Mouse (Mus musculus): Measurements from ENCODE around the gene Atrx. TPM values are rescaled to one million over a fixed set of nuclear protein-coding genes. Genes with fewer than 3 reads are reported as not detected.
A peak's percentile ranks its signal among the peaks of the same experiment; 100 is the strongest.

Atrx gene
- polyA plus RNA-seq, 1 experiment from 2014 or later, result 136 TPM

GRCm38 (mm10) chrX:105767932-105768331, 161.3 kb downstream of the Atrx start:
- 55% methylated on average over 3 of the region's 3 CpGs for WGBS
- H3K4me3 ChIP-seq, result no peak overlapping the region
- no peak overlapping the region for H3K9ac ChIP-seq
- peaks cover 21% of the 10 kb centered on the region for H3K4me1 ChIP-seq (replicated peaks)
- ATAC-seq (ENCODE audit: insufficient number of reproducible peaks, low FRiP score), result no peak
- H3K9me3 ChIP-seq (replicated peaks), result no peaks in the 10 kb centered on the region; the same call in 1 of the 2 replicates
- H3K27me3 ChIP-seq (replicated peaks), result peaks cover 37% of the 10 kb centered on the region
- no peak overlapping the region for H3K27ac ChIP-seq (ENCODE audit: poor library complexity, severe bottlenecking)
- no peak overlapping the region for H3K4me2 ChIP-seq
- H3K36me3 ChIP-seq, result no peaks in the 10 kb centered on the region

GRCm38 (mm10) chrX:105767177-105767764, 161.9 kb downstream of the Atrx start:
- peaks cover 44% of the 10 kb centered on the region for H3K27me3 ChIP-seq (replicated peaks)
- H3K4me1 ChIP-seq (replicated peaks), result peaks cover 21% of the 10 kb centered on the region
- no peak overlapping the region for H3K9ac ChIP-seq
- WGBS, result 29% methylated on average over 9 of the region's 9 CpGs
- no peak overlapping the region for H3K27ac ChIP-seq (ENCODE audit: poor library complexity, severe bottlenecking)
- no peak for ATAC-seq (ENCODE audit: insufficient number of reproducible peaks, low FRiP score)
- H3K36me3 ChIP-seq, result no peaks in the 10 kb centered on the region
- H3K4me2 ChIP-seq, result no peak overlapping the region
- no peaks in the 10 kb centered on the region; the same call in 1 of the 2 replicates for H3K9me3 ChIP-seq (replicated peaks)
- H3K4me3 ChIP-seq, result no peak overlapping the region

GRCm38 (mm10) chrX:105766013-105766412, 163.2 kb downstream of the Atrx start:
- ATAC-seq (ENCODE audit: insufficient number of reproducible peaks, low FRiP score), result no peak
- Histone ChIP-seq H3K4me1 (replicated peaks) (peaks cover 21% of the 10 kb centered on the region), H3K36me3 (no peaks in the 10 kb centered on the region), H3K4me2 (no peak overlapping the region), H3K9ac (no peak overlapping the region), H3K4me3 (no peak overlapping the region), H3K27ac (ENCODE audit: poor library complexity, severe bottlenecking) (no peak overlapping the region), H3K27me3 (replicated peaks) (peaks cover 46% of the 10 kb centered on the region), H3K9me3 (replicated peaks) (no peaks in the 10 kb centered on the region; the same call in 1 of the 2 replicates)
- WGBS, result 37% methylated on average over 6 of the region's 6 CpGs

- H3K27me3 ChIP-seq (replicated peaks), result peaks cover 52% of the 10 kb centered on the region
- H3K27ac ChIP-seq (ENCODE audit: poor library complexity, severe bottlenecking), result no peak overlapping the region
- peak overlapping the region; percentile 72 for H3K4me2 ChIP-seq
- no peaks in the 10 kb centered on the region; the same call in 1 of the 2 replicates for H3K9me3 ChIP-seq (replicated peaks)
- H3K36me3 ChIP-seq, result no peaks in the 10 kb centered on the region
- peaks cover 21% of the 10 kb centered on the region for H3K4me1 ChIP-seq (replicated peaks)
- H3K9ac ChIP-seq, result peak overlapping the region; percentile 52; the same call in 1 of the 2 replicates
- ATAC-seq (ENCODE audit: insufficient number of reproducible peaks, low FRiP score), result 0 out of 2 replicates have a peak, but pooled peaks have one; percentile 18
- WGBS, result 14% methylated on average over 34 of the region's 36 CpGs
- H3K4me3 ChIP-seq, result peak overlapping the region; percentile 51
Measured at GRCm38 (mm10) chrX:105765005-105765706, 164.0 kb downstream of the Atrx start.

GRCm38 (mm10) chrX:105764162-105765004, 164.8 kb downstream of the Atrx start, which contains the start of gene Fgf16:
Fgf16 (plus strand) TSS chrX:105764279.
- no peaks in the 10 kb centered on the region for H3K36me3 ChIP-seq
- peaks cover 21% of the 10 kb centered on the region for H3K4me1 ChIP-seq (replicated peaks)
- H3K9me3 ChIP-seq (replicated peaks), result no peaks in the 10 kb centered on the region; the same call in 1 of the 2 replicates
- 0 out of 2 replicates have a peak, but pooled peaks have one; percentile 15 for ATAC-seq (ENCODE audit: insufficient number of reproducible peaks, low FRiP score)
- peak within 1 kb of the TSS; percentile 52; the same call in 1 of the 2 replicates for H3K9ac ChIP-seq
- peak within 1 kb of the TSS; percentile 72 for H3K4me2 ChIP-seq
- H3K27ac ChIP-seq (ENCODE audit: poor library complexity, severe bottlenecking), result no peak within 1 kb of the TSS
- H3K27me3 ChIP-seq (replicated peaks), result peaks cover 52% of the 10 kb centered on the region
- H3K4me3 ChIP-seq, result peak within 1 kb of the TSS; percentile 51
- WGBS, result 15% methylated on average over 63 of the region's 86 CpGs

GRCm38 (mm10) chrX:105763612-105764011, 165.6 kb downstream of the Atrx start:
- H3K36me3 ChIP-seq, result no peaks in the 10 kb centered on the region
- H3K27me3 ChIP-seq (replicated peaks), result peaks cover 52% of the 10 kb centered on the region
- WGBS, result 5% methylated on average over 18 of the region's 20 CpGs
- H3K4me3 ChIP-seq, result peak overlapping the region; percentile 51
- H3K4me1 ChIP-seq (replicated peaks), result peaks cover 21% of the 10 kb centered on the region
- peak overlapping the region; percentile 72 for H3K4me2 ChIP-seq
- no peak overlapping the region for H3K27ac ChIP-seq (ENCODE audit: poor library complexity, severe bottlenecking)
- 0 out of 2 replicates have a peak, but pooled peaks have one; percentile 48 for ATAC-seq (ENCODE audit: insufficient number of reproducible peaks, low FRiP score)
- H3K9ac ChIP-seq, result no peak overlapping the region; the same call in 1 of the 2 replicates
- no peaks in the 10 kb centered on the region; the same call in 1 of the 2 replicates for H3K9me3 ChIP-seq (replicated peaks)

GRCm38 (mm10) chrX:105762847-105763527, 166.2 kb downstream of the Atrx start:
- peak overlapping the region; percentile 51 for H3K4me3 ChIP-seq
- ATAC-seq (ENCODE audit: insufficient number of reproducible peaks, low FRiP score), result no peak
- peak overlapping the region; percentile 72 for H3K4me2 ChIP-seq
- no peaks in the 10 kb centered on the region; the same call in 1 of the 2 replicates for H3K9me3 ChIP-seq (replicated peaks)
- H3K27me3 ChIP-seq (replicated peaks), result peaks cover 48% of the 10 kb centered on the region
- H3K36me3 ChIP-seq, result no peaks in the 10 kb centered on the region
- H3K9ac ChIP-seq, result no peak overlapping the region
- WGBS, result 11% methylated on average over 23 of the region's 23 CpGs
- H3K27ac ChIP-seq (ENCODE audit: poor library complexity, severe bottlenecking), result no peak overlapping the region
- H3K4me1 ChIP-seq (replicated peaks), result peaks cover 21% of the 10 kb centered on the region

Other genes with a start within 250 kb of the Atrx start
- not detected in 2 replicates for gene Fgf16, start 165.1 kb downstream of the Atrx start, polyA plus RNA-seq (2016; fragmentation: Nextera tagmentation; extraction: Ambion mirVana)
- gene Magt1, start 82.5 kb upstream of the Atrx start, polyA plus RNA-seq (2016; fragmentation: Nextera tagmentation; extraction: Ambion mirVana), result 52.3 and 54.1 TPM in 2 replicates
- 775 and 814 TPM in 2 replicates for gene Cox7b, start 86.3 kb upstream of the Atrx start, polyA plus RNA-seq (2016; fragmentation: Nextera tagmentation; extraction: Ambion mirVana)
- gene Atp7a, start 97.9 kb upstream of the Atrx start, polyA plus RNA-seq (2016; fragmentation: Nextera tagmentation; extraction: Ambion mirVana), result 20.0 and 20.3 TPM in 2 replicates
- 0.33 and 0.49 TPM in 2 replicates for gene Tlr13, start 213.8 kb upstream of the Atrx start, polyA plus RNA-seq (2016; fragmentation: Nextera tagmentation; extraction: Ambion mirVana)

Measured in heart, embryonic 12.5 days (tissue).